Mouse (Mus musculus) C2C12 (cell line): ENCODE data around the gene Tpbgl.

Source experiments
- CTCF ChIP-seq: IDR thresholded peaks from one replicate; pipeline ENCODE4 v1.5.1; 2011; ENCODE audit not compliant: control insufficient read depth, insufficient read depth, insufficient read length
- MAX ChIP-seq: IDR thresholded peaks from one replicate; pipeline ENCODE4 v1.6.1; 2011; ENCODE audit warnings: mild to moderate bottlenecking, control low read depth
- MYOD1 ChIP-seq: IDR thresholded peaks from one replicate; pipeline ENCODE4 v1.6.1; 2011; ENCODE audit warnings: low read depth; ENCODE audit not compliant: control insufficient read depth, insufficient read length

GRCm38 (mm10) chr7:99605058-99605457 lies 21.8 kb downstream of the Tpbgl start:
- TF ChIP-seq CTCF (no peak), MAX (no peak), MYOD1 (no peak)
